Mouse (Mus musculus) liver, embryonic 14.5 days (tissue): Measurements from ENCODE around the gene Rergl.

Source experiments
- CTCF ChIP-seq: IDR thresholded peaks from 2 replicates; pipeline ENCODE4 v1.5.1; 2016; ENCODE audit warnings: antibody characterized with exemption, low read depth, control low read depth
- EP300 ChIP-seq: IDR thresholded peaks from 2 replicates; pipeline ENCODE4 v1.6.1; 2016; ENCODE audit warnings: antibody characterized with exemption, low read depth

GRCm38 (mm10) chr6:139479730-139480129, 22.0 kb downstream of the Rergl start:
- TF ChIP-seq CTCF, result no peak
- TF ChIP-seq EP300, result no peak
